Mouse (Mus musculus) heart, postnatal 0 days (tissue): ENCODE results near the gene Olfr1233. TPM values are rescaled to one million over a fixed set of nuclear protein-coding genes. Genes with fewer than 3 reads are reported as not detected.

Experiments
- ATAC-seq: fragments of 200-750 bp; cut with Nextera tagmentation; 2 replicates; pipeline ENCODE4 v1.8.0; 2017; ENCODE audit warnings: low read depth, moderate number of reproducible peaks, moderate library complexity; ENCODE audit not compliant: insufficient read depth
- DNase-seq: peaks from one replicate; pipeline ENCODE4 v3.0.0-alpha.2; 2016; ENCODE audit warnings: low spot score
- H3K27ac ChIP-seq: fragments of 300-500 bp; sonication (generic); 2 replicates; pipeline ENCODE4 v1.5.1; 2014; ENCODE audit warnings: low read depth, mild to moderate bottlenecking
- H3K27me3 ChIP-seq: fragments of 300-500 bp; sonication (generic); 2 replicates; pipeline ENCODE4 v1.6.1; 2014; ENCODE audit warnings: low read length, mixed read lengths; ENCODE audit not compliant: control insufficient read depth, insufficient read depth
- H3K36me3 ChIP-seq: fragments of 300-500 bp; sonication (generic); replicated peaks from 2 replicates; pipeline ENCODE4 v1.6.1; 2014; ENCODE audit warnings: low read length, mixed read lengths; ENCODE audit not compliant: control insufficient read depth, insufficient read depth
- H3K4me1 ChIP-seq: fragments of 300-500 bp; sonication (generic); 2 replicates; pipeline ENCODE4 v1.6.1; 2014; ENCODE audit warnings: antibody characterized with exemption; ENCODE audit not compliant: control insufficient read depth, insufficient read depth
- H3K4me2 ChIP-seq: fragments of 300-500 bp; sonication (generic); 2 replicates; pipeline ENCODE4 v1.6.1; 2014; ENCODE audit warnings: low read depth, mild to moderate bottlenecking, low read length, moderate library complexity
- H3K4me3 ChIP-seq: fragments of 300-500 bp; sonication (generic); 2 replicates; pipeline ENCODE4 v1.5.1; 2014; ENCODE audit warnings: low read depth, low read length
- H3K9ac ChIP-seq: fragments of 300-500 bp; sonication (generic); replicated peaks from 2 replicates; pipeline ENCODE4 v1.6.1; 2014; ENCODE audit warnings: low read depth, low read length, mixed read lengths
- H3K9me3 ChIP-seq: fragments of 300-500 bp; sonication (generic); replicated peaks from 2 replicates; pipeline ENCODE4 v1.6.1; 2016; ENCODE audit warnings: low read length; ENCODE audit not compliant: control insufficient read depth
- CTCF ChIP-seq: IDR thresholded peaks from 2 replicates; pipeline ENCODE4 v1.5.1; 2016; ENCODE audit warnings: antibody characterized with exemption, control low read depth, low read depth
- EP300 ChIP-seq: IDR thresholded peaks from 2 replicates; pipeline ENCODE4 v1.6.1; 2016; ENCODE audit warnings: antibody characterized with exemption, low read depth
- WGBS: fragments of 180-500 bp; shearing (Covaris S2); extraction: QIAGEN DNeasy Blood & Tissue Kit; methylation state at CpG from one replicate; pipeline ENCODE4 v1.1.7; 2014; 5-methylcytosine and 5-hydroxymethylcytosine counted together
- polyA plus RNA-seq: library from polyadenylated mRNA; unstranded; fragments of >200 nt; fragmentation: Nextera tagmentation; extraction: Ambion mirVana; gene quantifications from 2 replicates; pipeline ENCODE4 v1.2.1, GENCODE M21; 2015
- total RNA-seq: library from RNA; depleted of rRNA; stranded (reverse); fragments of >200 nt; gene quantifications from 2 replicates; pipeline ENCODE4 v1.2.3, GENCODE M21; 2014; ENCODE audit warnings: low replicate concordance; rRNA removed

Gene Olfr1233
- not detected in 2 replicates for total RNA-seq
- polyA plus RNA-seq: not detected in 2 replicates

GRCm38 (mm10) chr2:89342298-89342697, at the start of gene Olfr1233:
Gene Olfr1233, minus strand, starts transcription at chr2:89342398.
- no peaks in the 10 kb centered on the region for H3K4me1 ChIP-seq
- DNase-seq: no peak
- TF ChIP-seq EP300 (no peak), CTCF (no peak)
- no peaks in the 10 kb centered on the region for H3K36me3 ChIP-seq
- no peak within 1 kb of the TSS for H3K4me3 ChIP-seq
- H3K9ac ChIP-seq: no peak within 1 kb of the TSS
- ATAC-seq: no peak
- no peaks in the 10 kb centered on the region for H3K27me3 ChIP-seq
- no peak within 1 kb of the TSS for H3K27ac ChIP-seq
- H3K4me2 ChIP-seq: no peak within 1 kb of the TSS
- H3K9me3 ChIP-seq: no peaks in the 10 kb centered on the region

- ATAC-seq (no peak), DNase-seq (no peak)
- no peak for TF ChIP-seq EP300
- no peak for TF ChIP-seq CTCF
- Histone ChIP-seq H3K27ac (no peak within 1 kb of the TSS), H3K27me3 (no peaks in the 10 kb centered on the region), H3K4me2 (no peak within 1 kb of the TSS), H3K9ac (no peak within 1 kb of the TSS), H3K4me1 (no peaks in the 10 kb centered on the region), H3K9me3 (no peaks in the 10 kb centered on the region), H3K36me3 (no peaks in the 10 kb centered on the region), H3K4me3 (no peak within 1 kb of the TSS)
- WGBS: 69% methylated on average over 4 of the region's 4 CpGs
These were observed 22.6 kb upstream of the Olfr1233 start, which contains the start of gene Olfr1234 for GRCm38 (mm10) chr2:89364765-89365164. Gene Olfr1234, minus strand, starts transcription at chr2:89364865.

- Histone ChIP-seq H3K4me3 (no peak within 1 kb of the TSS), H3K9me3 (no peaks in the 10 kb centered on the region), H3K4me1 (no peaks in the 10 kb centered on the region), H3K36me3 (no peaks in the 10 kb centered on the region), H3K27me3 (no peaks in the 10 kb centered on the region), H3K4me2 (no peak within 1 kb of the TSS), H3K9ac (no peak within 1 kb of the TSS), H3K27ac (no peak within 1 kb of the TSS)
- no peak for ATAC-seq
- no peak for TF ChIP-seq EP300
- TF ChIP-seq CTCF: no peak
- DNase-seq: no peak
These were observed 12.6 kb downstream of the Olfr1233 start, which contains the start of gene Olfr1232 for GRCm38 (mm10) chr2:89329575-89329974. Gene Olfr1232, minus strand, starts transcription at chr2:89329675.

- no peaks in the 10 kb centered on the region for H3K36me3 ChIP-seq
- WGBS: 55% methylated on average over 2 of the region's 2 CpGs
- ATAC-seq (no peak), DNase-seq (no peak)
- H3K27ac ChIP-seq: no peak within 1 kb of the TSS
- no peak within 1 kb of the TSS for H3K4me3 ChIP-seq
- no peaks in the 10 kb centered on the region for H3K9me3 ChIP-seq
- no peak for TF ChIP-seq CTCF
- no peak for TF ChIP-seq EP300
- no peak within 1 kb of the TSS for H3K9ac ChIP-seq
- no peak within 1 kb of the TSS for H3K4me2 ChIP-seq
- H3K27me3 ChIP-seq: no peaks in the 10 kb centered on the region
- no peaks in the 10 kb centered on the region for H3K4me1 ChIP-seq
These were observed 35.2 kb downstream of the Olfr1233 start, which contains the start of gene Olfr1231 for GRCm38 (mm10) chr2:89306974-89307373. Gene Olfr1231, minus strand, starts transcription at chr2:89307074.

- ATAC-seq (no peak), DNase-seq (no peak)
- no peaks in the 10 kb centered on the region for H3K36me3 ChIP-seq
- no peaks in the 10 kb centered on the region for H3K9me3 ChIP-seq
- no peak within 1 kb of the TSS for H3K27ac ChIP-seq
- H3K4me2 ChIP-seq: no peak within 1 kb of the TSS
- no peak within 1 kb of the TSS for H3K9ac ChIP-seq
- no peaks in the 10 kb centered on the region for H3K27me3 ChIP-seq
- no peak for TF ChIP-seq CTCF
- no peak for TF ChIP-seq EP300
- WGBS: 77% methylated on average over 1 of the region's 1 CpGs
- no peak within 1 kb of the TSS for H3K4me3 ChIP-seq
- no peaks in the 10 kb centered on the region for H3K4me1 ChIP-seq
These were observed 45.0 kb downstream of the Olfr1233 start, which contains the start of gene Olfr1230 for GRCm38 (mm10) chr2:89297168-89297567. Gene Olfr1230, minus strand, starts transcription at chr2:89297268.

GRCm38 (mm10) chr2:89287914-89288313, 54.3 kb downstream of the Olfr1233 start, which contains the start of gene Olfr1229:
Gene Olfr1229, minus strand, starts transcription at chr2:89288014.
- H3K36me3 ChIP-seq: no peaks in the 10 kb centered on the region
- H3K9me3 ChIP-seq: no peaks in the 10 kb centered on the region
- no peak for ATAC-seq
- no peak within 1 kb of the TSS for H3K4me2 ChIP-seq
- no peaks in the 10 kb centered on the region for H3K27me3 ChIP-seq
- H3K27ac ChIP-seq: no peak within 1 kb of the TSS
- TF ChIP-seq CTCF: no peak
- TF ChIP-seq EP300: no peak
- H3K4me3 ChIP-seq: no peak within 1 kb of the TSS
- H3K9ac ChIP-seq: no peak within 1 kb of the TSS
- WGBS: 62% methylated on average over 2 of the region's 2 CpGs
- DNase-seq: no peak
- no peaks in the 10 kb centered on the region for H3K4me1 ChIP-seq

Other genes starting within 250 kb of the Olfr1233 start
- not detected in 2 replicates for gene Olfr1220, start 235.6 kb downstream of the Olfr1233 start, total RNA-seq
- not detected in 2 replicates for gene Olfr1220, start 235.6 kb downstream of the Olfr1233 start, polyA plus RNA-seq
- not detected in 2 replicates for gene Olfr1221, start 225.1 kb downstream of the Olfr1233 start, total RNA-seq
- gene Olfr1221, start 225.1 kb downstream of the Olfr1233 start, polyA plus RNA-seq: not detected in 2 replicates
- gene Olfr1222, start 209.3 kb downstream of the Olfr1233 start, total RNA-seq: not detected in 2 replicates
- not detected in 2 replicates for gene Olfr1222, start 209.3 kb downstream of the Olfr1233 start, polyA plus RNA-seq
- not detected in 2 replicates for gene Olfr1223, start 190.8 kb downstream of the Olfr1233 start, total RNA-seq
- gene Olfr1223, start 190.8 kb downstream of the Olfr1233 start, polyA plus RNA-seq: not detected in 2 replicates
- not detected in 2 replicates for gene Olfr1224-ps1, start 178.3 kb downstream of the Olfr1233 start, total RNA-seq
- gene Olfr1224-ps1, start 178.3 kb downstream of the Olfr1233 start, polyA plus RNA-seq: not detected in 2 replicates
- gene Olfr1225, start 167.7 kb downstream of the Olfr1233 start, total RNA-seq: not detected in 2 replicates
- gene Olfr1225, start 167.7 kb downstream of the Olfr1233 start, polyA plus RNA-seq: not detected in 2 replicates
- gene Olfr1226, start 142.3 kb downstream of the Olfr1233 start, total RNA-seq: not detected in 2 replicates
- gene Olfr1226, start 142.3 kb downstream of the Olfr1233 start, polyA plus RNA-seq: not detected in 2 replicates
- not detected in 2 replicates for gene Olfr1228, start 88.3 kb downstream of the Olfr1233 start, total RNA-seq
- gene Olfr1228, start 88.3 kb downstream of the Olfr1233 start, polyA plus RNA-seq: not detected in 2 replicates
- gene Olfr1229, start 54.4 kb downstream of the Olfr1233 start, total RNA-seq: not detected in 2 replicates
- gene Olfr1229, start 54.4 kb downstream of the Olfr1233 start, polyA plus RNA-seq: not detected in 2 replicates
- gene Olfr1230, start 45.1 kb downstream of the Olfr1233 start, total RNA-seq: not detected in 2 replicates
- not detected in 2 replicates for gene Olfr1230, start 45.1 kb downstream of the Olfr1233 start, polyA plus RNA-seq
- gene Olfr1231, start 35.3 kb downstream of the Olfr1233 start, total RNA-seq: not detected in 2 replicates
- gene Olfr1231, start 35.3 kb downstream of the Olfr1233 start, polyA plus RNA-seq: not detected in 2 replicates
- not detected in 2 replicates for gene Olfr1232, start 12.7 kb downstream of the Olfr1233 start, total RNA-seq
- gene Olfr1232, start 12.7 kb downstream of the Olfr1233 start, polyA plus RNA-seq: not detected in 2 replicates
- not detected in 2 replicates for gene Olfr1234, start 22.5 kb upstream of the Olfr1233 start, total RNA-seq
- gene Olfr1234, start 22.5 kb upstream of the Olfr1233 start, polyA plus RNA-seq: not detected in 2 replicates
- not detected in 2 replicates for gene Olfr1238, start 67.3 kb upstream of the Olfr1233 start, total RNA-seq
- gene Olfr1238, start 67.3 kb upstream of the Olfr1233 start, polyA plus RNA-seq: not detected in 2 replicates
- not detected in 2 replicates for gene Olfr1239, start 78.0 kb upstream of the Olfr1233 start, total RNA-seq
- gene Olfr1239, start 78.0 kb upstream of the Olfr1233 start, polyA plus RNA-seq: not detected in 2 replicates
- not detected in 2 replicates for gene Olfr1240, start 100.6 kb upstream of the Olfr1233 start, total RNA-seq
- gene Olfr1240, start 100.6 kb upstream of the Olfr1233 start, polyA plus RNA-seq: not detected in 2 replicates
- gene Olfr1241, start 144.7 kb upstream of the Olfr1233 start, total RNA-seq: not detected in 2 replicates
- not detected in 2 replicates for gene Olfr1241, start 144.7 kb upstream of the Olfr1233 start, polyA plus RNA-seq
- gene Olfr1242, start 155.9 kb upstream of the Olfr1233 start, total RNA-seq: not detected in 2 replicates
- gene Olfr1242, start 155.9 kb upstream of the Olfr1233 start, polyA plus RNA-seq: not detected in 2 replicates
- not detected in 2 replicates for gene Olfr1243, start 189.1 kb upstream of the Olfr1233 start, total RNA-seq
- not detected in 2 replicates for gene Olfr1243, start 189.1 kb upstream of the Olfr1233 start, polyA plus RNA-seq
- not detected in 2 replicates for gene Olfr1245, start 236.0 kb upstream of the Olfr1233 start, total RNA-seq
- gene Olfr1245, start 236.0 kb upstream of the Olfr1233 start, polyA plus RNA-seq: not detected in 2 replicates